Mouse (Mus musculus) spleen, adult 2 months (tissue): Measurements from ENCODE around the gene Etl4. TPM values are rescaled to one million over a fixed set of nuclear protein-coding genes. Genes with fewer than 3 reads are reported as not detected.

Experiments used
- DNase-seq, 2 experiments: peaks; one replicate each; pipeline versions ENCODE4 v3.0.0 to v3.0.0-alpha.2; 2012 to 2021; ENCODE audit warnings: low spot score in 2 of 2, low read depth in 1 of 2
- H3K27ac ChIP-seq: fragments of 200-500 bp; 2 replicates; pipeline ENCODE4 v1.5.1; 2012; ENCODE audit warnings: low read length, inconsistent platforms; ENCODE audit not compliant: insufficient read depth
- H3K27me3 ChIP-seq: fragments of 200-500 bp; 2 replicates; pipeline ENCODE4 v1.6.1; 2012; ENCODE audit warnings: mild to moderate bottlenecking, moderate library complexity, low read length, inconsistent platforms; ENCODE audit not compliant: control insufficient read depth, insufficient read depth
- H3K36me3 ChIP-seq: fragments of 200-500 bp; 2 replicates; pipeline ENCODE4 v1.6.1; 2012; ENCODE audit warnings: mild to moderate bottlenecking, low read length, inconsistent platforms; ENCODE audit not compliant: control insufficient read depth, insufficient read depth
- H3K4me1 ChIP-seq: fragments of 200-500 bp; 2 replicates; pipeline ENCODE4 v1.6.1; 2011; ENCODE audit warnings: inconsistent platforms; ENCODE audit not compliant: control insufficient read depth, insufficient read depth, insufficient read length
- H3K4me3 ChIP-seq: fragments of 200-500 bp; 2 replicates; pipeline ENCODE4 v1.5.1; 2011; ENCODE audit warnings: mild to moderate bottlenecking, inconsistent platforms; ENCODE audit not compliant: insufficient read depth, insufficient read length; ENCODE audit errors: extremely low read depth
- CTCF ChIP-seq: fragments of 200-500 bp; IDR thresholded peaks from 2 replicates; pipeline ENCODE4 v1.5.1; 2011; ENCODE audit warnings: mild to moderate bottlenecking, inconsistent platforms; ENCODE audit not compliant: insufficient read depth, insufficient read length, insufficient replicate concordance; ENCODE audit errors: extremely low read depth
- POLR2A ChIP-seq: fragments of 200-500 bp; IDR thresholded peaks from 2 replicates; pipeline ENCODE4 v1.6.1; 2011; ENCODE audit warnings: low read depth, low read length, inconsistent platforms
- WGBS: fragments of 180-500 bp; shearing (Covaris S2); methylation state at CpG from one replicate; pipeline ENCODE4 v1.1.7; 2018; 5-methylcytosine and 5-hydroxymethylcytosine counted together
- polyA plus RNA-seq: library from polyadenylated mRNA; depleted of rRNA; stranded (reverse); fragments of >200 nt; gene quantifications from 2 replicates; pipeline ENCODE4 v1.2.3, GENCODE M21; 2012

Gene Etl4
- polyA plus RNA-seq, 1 experiment, result 5.3 TPM

- H3K4me3 ChIP-seq, result no peak overlapping the region
- H3K36me3 ChIP-seq, result no peaks in the 10 kb centered on the region
- no peak for TF ChIP-seq CTCF
- no peak for TF ChIP-seq POLR2A
- 78% methylated on average over 4 of the region's 4 CpGs for WGBS
- no peaks in the 10 kb centered on the region for H3K4me1 ChIP-seq
- no peaks in the 10 kb centered on the region for H3K27me3 ChIP-seq
- DNase-seq, result no peak
- H3K27ac ChIP-seq, result no peak overlapping the region
Observed at GRCm38 (mm10) chr2:20076118-20076796, 166.7 kb downstream of the Etl4 start.

GRCm38 (mm10) chr2:20084781-20085180 lies 175.2 kb downstream of the Etl4 start:
- Histone ChIP-seq H3K36me3 (no peaks in the 10 kb centered on the region), H3K4me1 (no peaks in the 10 kb centered on the region), H3K4me3 (no peak overlapping the region), H3K27ac (no peak overlapping the region), H3K27me3 (no peaks in the 10 kb centered on the region)
- WGBS, result 85% methylated on average over 4 of the region's 4 CpGs
- TF ChIP-seq CTCF (no peak), POLR2A (no peak)
- no peak for DNase-seq

- no peak overlapping the region for H3K27ac ChIP-seq
- TF ChIP-seq POLR2A (no peak), CTCF (no peak)
- no peaks in the 10 kb centered on the region for H3K4me1 ChIP-seq
- no peaks in the 10 kb centered on the region for H3K36me3 ChIP-seq
- WGBS, result 83% methylated on average over 1 of the region's 1 CpGs
- no peaks in the 10 kb centered on the region for H3K27me3 ChIP-seq
- H3K4me3 ChIP-seq, result no peak overlapping the region
- DNase-seq, result no peak
Observed at GRCm38 (mm10) chr2:20105456-20105855, 195.9 kb downstream of the Etl4 start.

- Histone ChIP-seq H3K4me1 (no peaks in the 10 kb centered on the region), H3K27me3 (no peaks in the 10 kb centered on the region), H3K36me3 (no peaks in the 10 kb centered on the region), H3K4me3 (no peak overlapping the region), H3K27ac (no peak overlapping the region)
- DNase-seq, result no peak
- TF ChIP-seq POLR2A (no peak), CTCF (no peak)
Observed at GRCm38 (mm10) chr2:20111703-20112102, 202.1 kb downstream of the Etl4 start.

GRCm38 (mm10) chr2:20125914-20126313 lies 216.3 kb downstream of the Etl4 start:
- no peaks in the 10 kb centered on the region for H3K27me3 ChIP-seq
- no peak overlapping the region for H3K27ac ChIP-seq
- H3K4me3 ChIP-seq, result no peak overlapping the region
- TF ChIP-seq CTCF, result no peak
- no peak for TF ChIP-seq POLR2A
- no peak for DNase-seq
- no peaks in the 10 kb centered on the region for H3K4me1 ChIP-seq
- no peaks in the 10 kb centered on the region for H3K36me3 ChIP-seq

- H3K36me3 ChIP-seq, result no peaks in the 10 kb centered on the region
- 26% methylated on average over 2 of the region's 2 CpGs for WGBS
- H3K4me1 ChIP-seq, result no peaks in the 10 kb centered on the region
- TF ChIP-seq CTCF, result no peak
- DNase-seq, result no peak
- H3K27ac ChIP-seq, result no peak overlapping the region
- H3K27me3 ChIP-seq, result no peaks in the 10 kb centered on the region
- no peak overlapping the region for H3K4me3 ChIP-seq
Observed at GRCm38 (mm10) chr2:20131792-20132191, 222.2 kb downstream of the Etl4 start.

GRCm38 (mm10) chr2:20138426-20138825 lies 228.8 kb downstream of the Etl4 start:
- H3K36me3 ChIP-seq, result no peaks in the 10 kb centered on the region
- no peaks in the 10 kb centered on the region for H3K4me1 ChIP-seq
- no peaks in the 10 kb centered on the region for H3K27me3 ChIP-seq
- H3K27ac ChIP-seq, result no peak overlapping the region
- 59% methylated on average over 1 of the region's 1 CpGs for WGBS
- H3K4me3 ChIP-seq, result no peak overlapping the region
- TF ChIP-seq POLR2A (no peak), CTCF (no peak)
- no peak for DNase-seq
